Mouse (Mus musculus) urinary bladder, postnatal 10 days (tissue): ENCODE data around the gene Gipc2.

ENCODE experiments used
- DNase-seq: peaks from one replicate; pipeline ENCODE4 v3.0.0; 2022; ENCODE audit warnings: low spot score

Gipc2 gene

DNA sequence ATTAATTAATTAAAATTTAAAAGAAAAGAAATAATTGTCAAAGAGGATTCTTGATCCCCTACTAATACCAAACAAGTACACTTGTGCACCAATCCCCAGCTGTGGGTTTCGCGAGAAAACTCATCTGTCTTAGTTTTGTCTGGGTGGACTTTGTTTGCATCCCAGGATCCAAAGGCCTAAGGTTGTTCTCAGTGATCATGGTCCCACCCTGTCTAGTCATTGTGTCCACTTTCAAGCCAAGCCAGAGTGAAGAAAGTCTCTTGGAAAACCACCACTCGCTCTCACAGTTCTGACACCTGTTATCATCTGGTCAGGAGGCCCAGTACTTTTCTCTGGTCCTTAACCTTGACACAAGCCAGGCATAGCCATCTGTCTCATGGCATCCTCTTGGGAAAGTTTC is 48.1 kb downstream of the Gipc2 start:
- no peak for DNase-seq

DNA sequence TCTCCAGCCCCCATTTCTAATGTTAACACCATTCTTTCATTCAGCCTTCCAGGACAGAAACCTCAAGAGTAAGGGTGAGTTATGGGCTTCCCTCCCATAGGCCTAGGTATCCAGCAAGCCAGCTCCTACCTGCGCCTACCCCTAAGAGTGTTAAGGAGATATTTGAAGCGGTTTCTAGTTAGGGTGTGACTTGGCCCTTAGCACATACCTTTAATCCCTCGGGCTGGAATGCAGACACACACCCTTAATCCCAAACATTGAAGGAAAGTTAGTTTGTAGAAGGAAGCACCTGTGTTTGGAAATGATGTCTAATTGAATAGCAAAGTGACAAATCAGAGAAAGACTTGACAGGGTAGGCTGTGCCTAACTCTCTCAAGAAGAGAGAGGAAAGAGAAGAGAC is 49.9 kb downstream of the Gipc2 start:
- no peak for DNase-seq

DNA sequence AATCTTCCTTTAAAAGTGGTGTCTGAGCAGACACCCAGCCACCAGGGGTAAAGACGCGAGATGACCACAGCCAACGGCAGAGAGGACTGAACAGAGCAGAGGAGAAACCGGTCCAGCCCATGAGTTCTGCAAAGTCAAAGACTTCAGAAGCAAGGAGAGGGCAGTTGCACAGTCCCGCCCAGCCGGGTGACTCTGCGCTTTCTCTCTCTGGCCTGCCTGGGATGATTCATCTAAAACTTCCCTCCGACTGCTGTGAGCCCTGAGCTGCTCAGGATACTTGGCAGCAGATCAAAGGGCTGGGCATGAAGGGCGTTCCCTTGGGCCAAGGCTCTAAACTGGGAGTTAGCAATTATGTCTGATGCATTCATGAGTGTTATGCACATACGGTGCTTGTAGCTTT is 51.2 kb downstream of the Gipc2 start:
- peak; percentile 46 for DNase-seq

DNA sequence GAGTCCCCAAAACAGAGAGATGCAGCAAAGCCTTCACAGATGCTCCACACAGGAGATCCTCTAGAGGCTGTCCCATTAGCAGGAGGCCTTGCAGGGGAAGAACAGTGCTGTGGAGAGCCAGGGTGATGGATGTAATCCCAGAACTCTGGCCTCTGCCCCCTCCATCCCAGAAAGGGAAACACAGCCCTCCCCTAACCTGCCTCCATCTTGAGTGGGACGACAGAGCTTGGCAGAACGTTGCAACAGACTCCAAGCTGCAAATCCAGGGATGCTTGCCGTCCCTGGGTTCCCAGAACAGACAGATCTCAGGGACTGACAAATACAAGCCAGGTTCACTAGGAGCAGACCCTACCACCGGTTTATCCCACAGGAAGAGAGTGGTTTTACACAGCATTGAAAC is 51.8 kb downstream of the Gipc2 start:
- DNase-seq, result no peak

DNA sequence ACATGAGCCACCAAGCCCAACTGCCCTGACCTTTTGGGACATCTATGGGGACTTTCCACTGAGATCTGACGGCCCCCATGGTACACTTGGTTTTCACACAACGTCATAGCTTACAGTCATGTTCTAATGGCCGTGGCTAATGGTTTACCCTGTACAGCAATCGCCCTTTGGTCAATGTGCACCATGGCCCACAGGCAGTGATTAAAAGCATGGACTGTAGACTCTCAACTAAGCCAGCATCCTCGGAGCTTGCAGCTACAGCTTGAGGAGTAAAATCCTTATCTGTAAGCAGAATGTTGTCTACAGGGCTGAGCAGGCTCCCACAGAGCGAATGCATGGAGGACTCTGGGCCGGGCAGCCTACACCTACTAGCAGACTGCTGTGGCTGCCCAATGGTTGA is 52.5 kb downstream of the Gipc2 start:
- DNase-seq, result no peak

DNA sequence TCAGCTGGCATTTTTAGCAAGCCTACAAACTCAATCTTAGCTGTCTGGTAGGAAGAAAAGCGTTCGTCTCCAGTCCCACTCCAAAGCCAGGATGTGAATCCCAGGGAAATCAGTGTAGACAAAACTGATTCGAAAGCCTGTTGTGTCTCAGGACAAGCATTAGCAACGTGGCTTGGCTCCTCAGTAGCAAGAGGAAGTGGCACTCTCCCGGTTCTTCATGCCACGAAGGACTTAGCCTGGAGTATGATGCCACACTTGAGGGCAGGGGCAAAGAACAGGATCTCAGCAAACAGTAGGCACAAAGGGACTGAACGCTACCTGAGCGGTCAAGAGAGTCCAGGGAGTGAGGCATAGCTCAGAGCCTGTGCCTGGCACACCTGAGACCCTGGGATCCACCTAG is 53.4 kb downstream of the Gipc2 start:
- no peak for DNase-seq

DNA sequence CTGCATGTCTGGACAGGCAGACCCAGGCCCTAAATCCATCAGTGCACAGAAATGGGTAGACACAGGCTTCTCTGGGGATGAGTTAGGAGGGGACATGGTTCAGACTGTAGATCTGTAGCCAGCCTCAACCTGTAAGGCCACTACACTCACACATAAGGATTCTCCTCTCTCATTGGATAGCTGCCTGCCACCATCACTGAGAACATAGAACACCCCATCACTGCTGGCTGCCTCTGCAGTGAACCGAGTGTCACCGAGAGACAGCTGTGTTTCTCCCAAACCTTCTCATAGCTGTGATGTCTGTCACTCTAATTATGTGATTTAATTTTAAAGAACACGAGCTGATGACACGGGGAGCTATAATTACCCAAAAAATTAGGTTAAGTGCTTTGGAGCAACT is 54.5 kb downstream of the Gipc2 start:
- DNase-seq, result no peak

DNA sequence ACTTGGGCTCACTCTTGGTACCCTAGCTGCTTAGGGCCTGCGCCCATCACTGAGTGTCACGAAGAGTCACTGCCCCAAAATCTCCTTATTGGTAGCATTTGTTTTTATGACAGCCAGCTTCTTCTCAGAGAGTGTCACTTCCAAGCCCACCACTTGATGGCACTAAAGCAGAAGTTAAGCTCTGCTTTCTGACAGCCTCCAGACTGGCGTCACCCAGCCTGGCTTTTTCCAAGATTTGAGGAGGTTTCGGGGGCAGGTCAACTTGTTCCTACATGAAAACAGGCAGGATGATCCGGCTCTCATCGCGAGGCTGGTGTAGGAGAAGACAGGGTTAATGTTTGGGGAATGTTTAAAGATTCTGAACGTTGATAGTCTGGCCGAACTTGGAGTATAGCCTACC is 54.9 kb downstream of the Gipc2 start:
- DNase-seq, result peak; percentile 40

DNA sequence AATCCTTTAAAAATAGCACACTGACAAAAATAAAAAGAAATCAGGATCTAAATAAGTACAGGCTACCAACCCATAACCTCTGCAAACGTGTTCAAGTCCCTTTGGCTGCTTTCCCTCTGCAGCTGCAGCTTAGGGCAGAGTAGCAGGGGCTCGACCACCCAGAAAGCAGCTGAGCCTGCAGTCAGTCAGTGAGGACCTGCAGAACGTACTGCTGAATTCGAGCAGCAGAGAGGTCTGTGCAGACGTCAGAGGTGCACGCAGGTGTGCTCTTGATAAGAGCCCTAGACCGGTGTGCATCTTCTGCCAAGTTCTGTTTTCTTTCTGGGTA is 56.8 kb downstream of the Gipc2 start:
- no peak for DNase-seq

DNA sequence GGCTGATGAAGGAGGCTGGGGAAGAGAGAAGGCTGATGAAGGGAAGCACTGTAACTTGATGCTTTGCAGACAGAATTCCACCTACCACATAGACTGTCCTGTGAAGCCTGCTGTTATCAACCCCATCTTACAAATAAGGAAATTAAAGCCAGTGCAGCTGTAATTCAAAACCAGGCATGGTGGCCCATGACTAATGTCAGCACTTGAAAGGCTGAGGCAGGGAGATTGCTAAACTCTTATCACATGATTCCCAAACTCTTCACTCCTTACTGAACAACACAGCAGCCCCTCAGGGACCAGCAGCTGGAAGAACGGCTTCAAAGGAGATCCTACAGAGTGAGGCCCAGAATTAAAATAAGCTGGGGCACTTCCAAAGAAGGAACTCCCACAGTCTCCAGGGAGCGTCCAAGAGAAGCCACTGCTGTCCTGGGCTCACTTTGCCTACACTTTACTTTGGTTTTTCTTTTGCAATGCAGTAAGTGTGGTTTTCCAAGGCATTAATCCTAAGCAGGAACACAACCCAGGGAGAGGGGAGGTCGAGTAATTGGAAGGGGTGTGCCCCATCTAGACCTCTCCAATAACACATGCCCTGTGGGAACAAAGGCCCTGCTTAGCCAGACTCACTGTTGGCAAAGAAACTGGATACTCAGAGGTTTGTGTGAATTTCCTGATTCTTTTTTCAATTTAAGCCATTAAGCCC is 57.3 kb downstream of the Gipc2 start:
- no peak for DNase-seq

DNA sequence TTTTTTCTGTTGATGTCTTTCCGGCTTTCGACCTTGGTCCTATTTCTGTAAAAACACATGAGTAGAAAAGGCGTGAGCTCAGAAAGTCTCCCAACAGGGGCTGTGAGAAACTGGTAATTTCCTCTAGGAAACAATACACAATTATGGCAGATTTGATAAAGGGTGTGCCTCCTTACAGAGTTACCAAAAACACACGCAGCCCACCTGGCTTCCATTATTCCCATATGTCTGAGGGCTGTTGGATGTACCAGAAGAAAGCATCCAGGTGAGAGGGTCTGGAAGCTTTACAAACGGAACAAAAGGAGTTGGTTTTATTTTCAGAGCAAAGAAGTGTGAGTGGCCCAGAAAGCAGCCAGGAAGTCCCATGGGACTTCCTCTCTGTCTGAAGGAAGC is 58.0 kb downstream of the Gipc2 start:
- DNase-seq, result no peak

DNA sequence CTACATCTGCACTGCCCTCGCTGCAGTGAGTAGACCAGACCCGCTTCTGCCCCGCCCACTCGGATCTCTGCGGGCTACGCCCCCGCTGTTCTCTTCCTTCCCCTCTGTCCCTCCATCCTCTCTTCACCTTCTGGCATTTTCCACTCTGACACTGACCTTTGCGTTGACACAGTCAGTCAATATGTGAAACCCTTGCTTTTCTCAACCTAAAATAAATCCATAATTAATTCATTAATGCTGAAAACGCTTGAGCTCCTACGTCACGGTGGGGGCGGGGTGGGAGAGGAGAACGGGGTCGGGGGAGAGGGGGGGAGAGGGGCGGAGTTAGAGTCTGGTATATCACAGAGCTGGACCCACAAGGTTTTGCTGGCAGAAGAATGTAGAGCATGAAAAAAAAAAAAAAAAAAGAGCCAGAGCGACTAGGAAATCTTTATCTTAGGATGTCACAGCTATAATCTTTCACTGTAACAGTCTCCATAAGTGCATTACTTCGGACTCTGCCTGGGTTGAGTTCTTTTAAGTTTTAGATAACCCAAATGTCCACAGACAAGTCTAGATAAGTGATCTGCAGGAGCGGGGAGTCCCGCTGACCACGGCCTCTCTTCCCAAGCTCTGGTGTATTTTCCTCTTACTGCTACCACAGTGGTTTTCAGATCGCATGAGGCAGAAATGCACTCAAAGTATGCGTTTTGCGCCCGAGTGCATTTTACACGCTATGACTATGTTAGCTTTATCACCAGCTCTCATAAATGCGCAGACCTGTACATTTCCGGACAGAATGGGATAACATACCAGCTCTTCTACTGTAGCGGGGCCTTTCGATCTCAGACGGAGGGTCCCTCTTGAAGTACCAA is 58.7 kb downstream of the Gipc2 start:
- no peak for DNase-seq

DNA sequence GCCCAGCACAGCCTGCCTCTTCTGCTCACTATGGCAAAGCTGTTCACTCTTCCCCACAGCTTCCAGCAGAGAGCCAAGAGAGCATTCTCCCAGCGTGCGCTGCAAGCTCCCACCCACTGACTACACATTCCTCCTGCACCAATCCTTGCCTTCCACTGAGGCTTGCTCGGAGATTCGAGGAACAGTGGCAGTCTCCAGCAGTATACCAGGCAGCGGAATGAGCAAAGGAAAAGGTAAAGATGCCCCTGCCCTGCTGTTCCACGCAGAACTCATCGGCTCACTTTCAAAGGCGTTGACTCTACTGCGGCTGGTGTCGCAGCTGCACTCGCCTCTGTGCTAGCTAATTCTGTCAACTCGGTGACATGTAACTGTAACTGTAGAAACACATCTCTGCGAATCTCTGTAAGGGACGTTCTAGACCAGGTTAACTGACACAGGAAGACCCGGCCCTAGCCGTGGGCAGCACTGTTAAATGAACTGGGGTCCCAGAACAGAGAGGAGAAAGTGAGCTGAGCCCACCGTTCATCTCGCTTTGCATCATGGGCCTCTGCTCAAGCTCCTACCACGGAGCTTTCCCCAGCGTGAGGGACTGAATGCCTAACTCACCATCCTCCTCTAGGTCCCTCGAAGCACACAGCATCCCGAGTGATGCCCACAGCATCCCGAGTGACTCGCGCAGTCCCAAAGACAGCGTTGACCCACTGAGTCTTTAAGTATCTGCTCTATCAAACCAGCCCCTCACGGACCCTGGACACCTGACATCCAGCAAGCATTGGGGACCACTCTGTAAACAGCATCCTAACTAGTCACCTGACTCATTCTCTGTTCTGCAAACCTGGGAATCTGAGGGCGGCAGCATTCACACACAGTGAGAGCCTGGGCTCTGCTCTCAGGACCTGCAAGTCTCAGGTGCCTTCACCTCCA is 59.5 kb downstream of the Gipc2 start:
- no peak for DNase-seq

DNA sequence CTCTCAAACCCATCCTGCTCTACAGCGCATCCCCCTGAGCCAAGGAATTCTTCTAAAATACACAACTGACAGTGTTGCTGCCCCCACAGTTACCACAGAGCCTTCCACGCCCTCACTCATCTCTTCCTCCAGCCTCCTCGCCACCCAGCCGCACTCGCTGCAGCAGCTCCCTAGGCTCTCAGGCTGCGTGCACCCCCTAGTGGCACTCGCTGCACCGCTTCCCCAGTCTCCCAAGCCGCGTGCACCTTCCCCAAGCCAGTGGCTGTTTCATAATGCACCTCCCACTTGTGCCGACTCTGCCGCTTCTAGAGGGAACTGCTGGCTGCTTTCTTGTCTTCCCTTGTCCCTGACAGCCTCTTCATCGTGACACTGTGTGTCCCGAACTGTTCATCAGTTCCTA is 60.7 kb downstream of the Gipc2 start:
- no peak for DNase-seq

DNA sequence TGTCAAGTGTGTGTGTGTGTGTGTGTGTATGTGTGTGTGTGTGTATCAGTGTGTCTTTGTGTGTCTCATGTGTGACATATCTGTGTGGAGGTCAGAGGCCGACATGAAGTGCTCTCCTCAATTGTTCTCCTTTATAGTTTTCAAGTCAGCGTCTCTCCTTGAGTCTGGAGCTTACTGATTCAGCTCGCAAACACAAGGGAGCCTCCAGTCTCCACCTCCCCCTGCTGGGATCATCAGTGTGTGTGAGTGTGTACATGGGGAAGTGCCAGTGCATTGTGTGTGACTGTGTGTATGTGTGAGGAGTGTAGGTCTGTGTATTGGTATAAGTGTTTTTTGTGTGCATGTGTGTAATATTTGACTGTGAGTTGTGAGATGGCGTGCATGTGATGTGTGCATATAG is 62.6 kb downstream of the Gipc2 start:
- DNase-seq, result no peak

DNA sequence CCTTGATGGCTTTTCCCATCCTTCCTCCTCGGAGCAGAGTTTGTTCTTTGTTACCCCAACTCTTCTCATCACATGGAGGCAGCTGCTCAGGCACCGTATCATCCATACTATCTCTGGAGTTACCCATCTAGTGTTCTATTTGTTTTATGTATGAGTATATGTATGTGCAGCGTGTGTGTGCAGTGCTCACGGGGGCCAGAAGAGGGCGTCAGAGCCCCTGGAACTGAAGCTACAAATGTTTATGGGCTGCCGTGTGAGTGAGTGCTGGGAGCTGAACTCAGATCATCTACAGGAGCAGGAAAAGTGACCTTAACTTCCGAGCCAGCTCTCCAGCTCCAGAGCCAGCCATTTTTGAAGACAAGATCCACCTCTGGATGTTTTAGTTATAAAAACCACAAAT is 64.6 kb downstream of the Gipc2 start:
- DNase-seq, result no peak

DNA sequence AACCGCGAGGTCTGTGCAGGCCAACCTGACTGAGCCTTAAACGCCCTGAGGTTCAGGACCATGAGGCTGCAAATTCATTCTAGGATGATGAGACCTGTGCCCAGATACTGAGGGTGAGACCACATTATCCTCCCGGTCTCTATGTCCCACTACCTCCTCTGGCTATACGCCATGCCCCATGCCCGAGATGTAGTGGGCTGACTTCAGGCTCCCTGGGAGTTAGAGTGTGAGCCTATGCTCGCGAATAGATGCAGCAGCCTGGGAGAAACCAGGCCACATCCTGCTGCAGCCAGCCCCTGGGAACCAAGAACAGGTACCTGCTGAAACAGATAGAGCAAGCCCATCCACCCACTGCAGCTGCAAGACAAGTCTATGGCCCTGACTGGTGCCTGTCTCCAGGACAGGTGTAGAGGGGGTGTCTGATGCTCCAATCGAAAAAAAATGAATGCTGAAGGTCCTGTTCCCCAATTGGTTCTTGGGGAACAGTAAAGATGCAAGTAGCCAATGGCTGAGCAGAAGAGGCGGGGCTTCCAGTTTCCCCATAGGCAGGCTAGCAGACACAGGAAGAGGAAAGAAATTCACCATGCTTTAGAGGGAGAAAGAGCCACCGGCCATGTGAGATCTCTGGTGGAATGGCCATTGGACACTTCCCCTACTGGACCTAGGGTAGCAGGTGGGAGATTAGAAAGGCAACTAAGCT is 65.8 kb downstream of the Gipc2 start:
- DNase-seq, result no peak

DNA sequence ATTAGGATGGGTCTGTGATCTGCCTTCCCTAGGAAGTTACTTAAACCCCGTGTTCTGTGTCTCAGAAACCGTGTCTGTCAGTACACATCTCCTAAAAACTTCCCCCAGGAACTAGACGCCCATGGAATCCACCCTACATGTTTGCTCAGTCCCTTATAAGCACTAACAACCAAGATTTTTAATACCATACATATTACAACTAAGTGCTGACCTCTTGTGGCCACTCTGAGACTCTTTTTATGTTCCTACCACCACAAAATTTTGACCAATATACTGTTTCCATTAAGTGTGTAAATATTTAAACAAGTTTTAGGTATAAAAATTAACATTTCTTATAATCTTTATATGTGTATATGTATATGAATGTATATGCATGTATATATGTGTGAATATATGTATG is 71.0 kb downstream of the Gipc2 start:
- no peak for DNase-seq

DNA sequence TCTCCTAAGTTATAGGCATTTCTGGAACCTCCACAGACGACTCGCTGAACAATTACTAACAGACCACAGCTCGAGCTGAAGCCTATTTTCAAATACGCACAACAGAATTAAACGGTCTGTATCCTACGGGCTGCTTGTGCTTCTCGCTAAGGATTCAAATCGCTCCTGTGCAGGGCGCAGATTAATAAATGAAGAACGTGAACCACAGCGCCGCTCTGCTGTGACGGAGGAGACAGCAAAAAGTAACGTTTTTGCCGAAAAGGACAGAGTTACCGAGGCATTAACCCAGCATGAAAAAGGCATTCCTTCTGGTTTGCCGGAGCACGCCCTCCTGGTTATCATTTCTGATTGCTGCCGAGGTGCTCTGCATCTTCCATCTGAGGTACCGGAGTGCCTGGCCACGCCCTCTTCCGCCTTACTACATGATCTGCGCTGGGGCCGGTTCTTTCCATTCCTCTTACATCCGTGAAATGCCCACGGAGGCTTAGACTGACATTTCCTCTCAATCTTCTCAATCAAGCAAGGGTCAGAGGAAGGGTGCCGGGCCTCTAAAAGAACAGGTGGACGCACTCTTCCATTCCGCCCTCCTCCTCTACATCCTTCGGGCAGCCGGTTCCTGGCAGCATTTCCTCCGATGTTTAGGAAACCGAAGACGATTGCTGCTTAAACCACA is 73.5 kb downstream of the Gipc2 start:
- DNase-seq, result no peak

DNA sequence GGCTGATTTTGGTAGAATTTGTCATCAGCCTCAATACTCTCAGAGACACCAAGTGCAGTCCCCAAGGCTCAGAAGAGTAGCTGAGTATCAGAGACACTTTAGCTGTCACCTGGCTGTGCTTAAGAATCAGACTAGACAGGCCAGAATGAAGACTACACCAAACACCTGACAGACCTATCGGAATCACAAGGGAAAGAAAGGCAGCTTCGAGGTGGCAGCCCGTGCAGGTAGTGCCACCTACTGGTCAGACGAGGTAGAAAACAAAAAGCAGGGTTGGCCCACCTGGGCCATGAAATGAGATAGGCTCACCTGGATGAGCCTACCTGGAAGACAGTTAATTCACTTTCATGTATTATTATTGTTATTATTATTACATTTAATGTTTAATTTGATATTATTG is 76.9 kb downstream of the Gipc2 start:
- DNase-seq, result no peak

DNA sequence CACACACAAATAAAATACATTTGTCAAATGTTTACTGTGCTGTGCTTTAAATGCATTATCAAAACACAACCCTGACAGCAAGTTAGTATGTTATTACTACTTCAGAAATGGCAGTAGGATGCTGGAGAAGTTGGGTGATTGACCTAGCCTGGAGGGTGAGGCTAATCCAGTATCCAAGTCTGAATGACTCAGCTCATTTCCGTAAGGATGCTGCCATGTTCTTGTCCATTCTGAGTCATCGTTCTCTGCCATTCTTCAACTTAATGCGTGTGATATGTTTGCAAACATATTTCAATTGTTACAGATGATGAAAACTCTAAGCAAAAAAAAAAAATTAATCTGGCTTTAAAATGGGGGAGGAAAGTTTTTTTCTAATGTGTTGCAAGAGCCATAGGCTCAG is 84.6 kb downstream of the Gipc2 start:
- no peak for DNase-seq

DNA sequence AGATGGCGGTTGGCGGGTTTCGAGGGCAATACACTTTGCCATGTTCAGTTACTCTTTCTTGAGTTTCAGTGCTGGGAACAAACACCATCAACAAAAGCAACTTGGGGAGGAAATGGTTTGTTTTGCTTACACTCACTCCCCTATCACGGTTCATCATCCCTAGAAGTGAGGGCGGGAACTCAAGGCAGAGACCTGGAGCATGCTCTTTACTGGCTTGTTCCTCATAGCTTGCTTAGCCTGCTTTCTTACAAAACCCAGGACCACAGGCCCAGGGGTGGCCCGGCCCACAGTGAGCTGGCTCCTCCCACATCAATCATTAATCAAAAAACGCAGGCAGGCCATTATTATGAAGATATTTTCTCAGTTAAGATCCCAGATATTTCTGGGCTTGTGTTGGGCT is 89.9 kb downstream of the Gipc2 start:
- DNase-seq, result no peak
